Mouse (Mus musculus) G1E (cell line): ENCODE results near the gene Slc2a8. TPM values are rescaled to one million over a fixed set of nuclear protein-coding genes. Genes with fewer than 3 reads are reported as not detected.
"Not testable (repeated sequence)": the region's sequence is repeated elsewhere in the genome, so short reads cannot be mapped to it uniquely, and the experiment has no call there.

Experiments used
- ATAC-seq: 2 replicates; pipeline ENCODE4 v1.8.0; 2016; ENCODE audit warnings: mild to moderate bottlenecking; ENCODE audit not compliant: insufficient number of reproducible peaks, poor library complexity, low FRiP score, severe bottlenecking; ENCODE audit errors: extremely low read depth
- DNase-seq: peaks from one replicate; pipeline ENCODE4 v3.0.0; 2012; ENCODE audit warnings: low spot score
- H3K27me3 ChIP-seq: 2 replicates; pipeline ENCODE4 v1.6.1; 2012; ENCODE audit warnings: mild to moderate bottlenecking, low read length, inconsistent platforms; ENCODE audit not compliant: insufficient read depth
- H3K36me3 ChIP-seq: replicated peaks from 2 replicates; pipeline ENCODE3; 2012; ENCODE audit warnings: mild to moderate bottlenecking, inconsistent platforms
- H3K4me1 ChIP-seq: 2 replicates; pipeline ENCODE4 v1.6.1; 2012; ENCODE audit warnings: low read depth, low read length, inconsistent platforms, mixed read lengths; ENCODE audit not compliant: insufficient read depth
- H3K4me3 ChIP-seq: 2 replicates; pipeline ENCODE4 v1.5.1; 2012; ENCODE audit warnings: low read depth, mild to moderate bottlenecking, inconsistent platforms, low read length, moderate library complexity, mixed read lengths
- H3K9me3 ChIP-seq: replicated peaks from 2 replicates; pipeline ENCODE4 v1.6.1; 2012; ENCODE audit warnings: inconsistent platforms
- CTCF ChIP-seq: IDR thresholded peaks from 2 replicates; pipeline ENCODE4 v1.5.1; 2012; ENCODE audit warnings: low read depth, low read length, inconsistent platforms, mixed read lengths
- GATA1 ChIP-seq: IDR thresholded peaks from 2 replicates; pipeline ENCODE4 v1.6.1; 2012; ENCODE audit warnings: borderline replicate concordance, low read length, inconsistent platforms, mixed read lengths
- GATA2 ChIP-seq: IDR thresholded peaks from 2 replicates; pipeline ENCODE4 v1.6.1; 2012; ENCODE audit warnings: low read depth, low read length, inconsistent platforms, borderline replicate concordance
- POLR2AphosphoS5 ChIP-seq: IDR thresholded peaks from 2 replicates; pipeline ENCODE4 v1.6.1; 2012; ENCODE audit warnings: low read depth, low read length, inconsistent platforms; ENCODE audit not compliant: insufficient replicate concordance
- TAL1 ChIP-seq: conservative IDR thresholded peaks from 2 replicates; pipeline ENCODE4 v1.6.1; 2012; ENCODE audit warnings: low read depth, low read length, inconsistent platforms, mixed read lengths
- polyA plus RNA-seq: library from polyadenylated mRNA; stranded (reverse); fragments of >175 nt; gene quantifications from 2 replicates; pipeline ENCODE4 v1.2.3, GENCODE M21; 2012
- total RNA-seq, 2 experiments: library from RNA; stranded (forward) in 1 of 2; stranded (reverse) in 1 of 2; fragments of 200-1000 nt in 1 of 2; fragments of >200 nt in 1 of 2; fragmentation: Nextera tagmentation in 1 of 2; gene quantifications; 2 replicates each; pipeline ENCODE4 v1.2.3; 2014 to 2017

Gene Slc2a8
- total RNA-seq (2014; fragmentation: Nextera tagmentation): 8.2 and 10.0 TPM in 2 replicates
- 3.7 and 4.4 TPM in 2 replicates for total RNA-seq (2017)
- 41.2 and 77.2 TPM in 2 replicates for polyA plus RNA-seq

- Histone ChIP-seq H3K4me1 (peaks cover 51% of the 10 kb centered on the region), H3K9me3 (no peaks in the 10 kb centered on the region), H3K27me3 (peaks cover 19% of the 10 kb centered on the region), H3K36me3 (peaks cover 25% of the 10 kb centered on the region), H3K4me3 (peak within 1 kb of the TSS; percentile 81)
- TF ChIP-seq CTCF (no peak), POLR2AphosphoS5 (no peak), TAL1 (no peak), GATA2 (no peak), GATA1 (no peak)
- ATAC-seq (peak; percentile 98), DNase-seq (peak; percentile 99)
Observed at GRCm38 (mm10) chr2:32981725-32982271, at the start of gene Slc2a8. Gene Slc2a8, minus strand, starts transcription at chr2:32982083.

GRCm38 (mm10) chr2:33025040-33025439, 43.2 kb upstream of the Slc2a8 start:
- DNase-seq (no peak), ATAC-seq (no peak)
- Histone ChIP-seq H3K4me3 (no peak overlapping the region), H3K4me1 (no peaks in the 10 kb centered on the region), H3K9me3 (no peaks in the 10 kb centered on the region), H3K36me3 (no peaks in the 10 kb centered on the region), H3K27me3 (peaks cover 11% of the 10 kb centered on the region)
- TF ChIP-seq POLR2AphosphoS5 (no peak), TAL1 (no peak), GATA1 (no peak), CTCF (no peak), GATA2 (no peak)

- no peaks in the 10 kb centered on the region for H3K4me1 ChIP-seq
- H3K4me3 ChIP-seq: no peak overlapping the region
- ATAC-seq: no peak
- peaks cover 11% of the 10 kb centered on the region for H3K27me3 ChIP-seq
- TF ChIP-seq TAL1 (no peak), CTCF (no peak), GATA2 (no peak)
- H3K36me3 ChIP-seq: no peaks in the 10 kb centered on the region
- DNase-seq: no peak
- no peaks in the 10 kb centered on the region for H3K9me3 ChIP-seq
Observed at GRCm38 (mm10) chr2:33024564-33024963, 42.7 kb upstream of the Slc2a8 start.

DNA sequence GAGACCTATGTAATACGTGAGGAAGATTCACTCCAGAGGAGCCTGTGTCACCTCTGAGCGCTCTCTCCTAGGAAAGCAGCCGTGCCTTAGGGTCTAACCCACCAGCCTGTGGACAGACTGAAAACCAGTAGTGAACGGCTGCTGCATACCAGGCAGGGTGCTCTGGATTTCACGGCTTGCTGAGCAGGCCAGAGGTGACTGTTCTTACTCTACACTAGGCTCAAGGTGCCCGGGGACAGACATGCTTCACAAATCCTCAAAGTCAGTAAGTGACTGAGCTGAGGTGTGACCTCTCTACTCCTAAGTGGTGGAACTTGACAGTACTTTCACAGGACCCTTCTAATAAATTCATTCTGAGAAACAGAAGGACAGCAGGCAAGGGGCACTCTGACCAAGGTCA, 41.0 kb upstream of the Slc2a8 start:
- H3K9me3 ChIP-seq: no peaks in the 10 kb centered on the region
- no peaks in the 10 kb centered on the region for H3K4me1 ChIP-seq
- TF ChIP-seq POLR2AphosphoS5: no peak
- no peak for TF ChIP-seq TAL1
- no peak for TF ChIP-seq CTCF
- peaks cover 11% of the 10 kb centered on the region for H3K27me3 ChIP-seq
- no peaks in the 10 kb centered on the region for H3K36me3 ChIP-seq
- H3K4me3 ChIP-seq: no peak overlapping the region
- ATAC-seq: no peak
- no peak for DNase-seq

GRCm38 (mm10) chr2:33018026-33018425, 36.1 kb upstream of the Slc2a8 start:
- DNase-seq (no peak), ATAC-seq (no peak)
- Histone ChIP-seq H3K4me3 (no peak overlapping the region), H3K4me1 (no peaks in the 10 kb centered on the region), H3K9me3 (no peaks in the 10 kb centered on the region), H3K36me3 (no peaks in the 10 kb centered on the region), H3K27me3 (peaks cover 4% of the 10 kb centered on the region)
- TF ChIP-seq GATA2 (no peak), TAL1 (no peak), CTCF (no peak), GATA1 (no peak), POLR2AphosphoS5 (no peak)

GRCm38 (mm10) chr2:33017191-33017590, 35.3 kb upstream of the Slc2a8 start:
- Histone ChIP-seq H3K9me3 (no peaks in the 10 kb centered on the region), H3K4me1 (no peaks in the 10 kb centered on the region), H3K27me3 (peaks cover 4% of the 10 kb centered on the region), H3K36me3 (no peaks in the 10 kb centered on the region), H3K4me3 (no peak overlapping the region)
- TF ChIP-seq GATA1: no peak
- no peak for TF ChIP-seq POLR2AphosphoS5
- no peak for TF ChIP-seq TAL1
- no peak for TF ChIP-seq GATA2
- DNase-seq: no peak
- ATAC-seq: no peak

- Histone ChIP-seq H3K27me3 (peaks cover 9% of the 10 kb centered on the region), H3K36me3 (no peaks in the 10 kb centered on the region), H3K4me3 (no peak overlapping the region), H3K9me3 (no peaks in the 10 kb centered on the region), H3K4me1 (no peaks in the 10 kb centered on the region)
- TF ChIP-seq GATA2: no peak
- no peak for ATAC-seq
- no peak for DNase-seq
Observed at GRCm38 (mm10) chr2:33014877-33015276, 33.0 kb upstream of the Slc2a8 start.

GRCm38 (mm10) chr2:33009055-33009454, 27.2 kb upstream of the Slc2a8 start:
- ATAC-seq, H3K36me3 ChIP-seq, H3K9me3 ChIP-seq, H3K4me3 ChIP-seq, H3K4me1 ChIP-seq, DNase-seq: not testable (repeated sequence)
- peaks cover 29% of the 10 kb centered on the region for H3K27me3 ChIP-seq
